12 mouse cellular contexts compared by ENCODE assay signal in genomic region chr8:50373790-50374189, GRCm38 (mm10).
"Had no signal": no experiment of that assay in that cellular context is flagged by ENCODE, and none has a peak within 500 bp of the region (broad histone marks: within the 10 kb centered on the region; RNA-seq: fewer than 3 reads in every experiment).

No protein-coding gene starts in this region.

- H3K4me3 ChIP-seq: limb, embryonic 15.5 days; liver, embryonic 13.5 days; lung, embryonic 15.5 days; midbrain, embryonic 13.5 days; neural tube, embryonic 13.5 days had no signal

- H3K4me2 ChIP-seq: limb, embryonic 15.5 days; liver, embryonic 13.5 days; lung, embryonic 15.5 days; midbrain, embryonic 13.5 days; neural tube, embryonic 13.5 days had no signal

- H3K27me3 ChIP-seq: limb, embryonic 15.5 days; liver, embryonic 13.5 days; lung, embryonic 15.5 days; midbrain, embryonic 13.5 days; neural tube, embryonic 13.5 days had no signal

- H3K4me1 ChIP-seq: limb, embryonic 15.5 days; liver, embryonic 13.5 days; lung, embryonic 15.5 days; midbrain, embryonic 13.5 days; neural tube, embryonic 13.5 days had no signal

- H3K9me3 ChIP-seq: limb, embryonic 15.5 days; liver, embryonic 13.5 days; lung, embryonic 15.5 days; midbrain, embryonic 13.5 days; neural tube, embryonic 13.5 days had no signal

- H3K9ac ChIP-seq: limb, embryonic 15.5 days; liver, embryonic 13.5 days; liver, postnatal 0 days; lung, embryonic 15.5 days; midbrain, embryonic 13.5 days; neural tube, embryonic 13.5 days had no signal

- H3K36me3 ChIP-seq: limb, embryonic 15.5 days; liver, embryonic 13.5 days; lung, embryonic 15.5 days; midbrain, embryonic 13.5 days; neural tube, embryonic 13.5 days had no signal

- H3K27ac ChIP-seq: limb, embryonic 15.5 days; liver, embryonic 13.5 days; lung, embryonic 15.5 days; midbrain, embryonic 13.5 days; neural tube, embryonic 13.5 days had no signal

- DNase-seq: kidney, adult 8-10 months; kidney, postnatal 25 days; layer of hippocampus, postnatal 36 days; liver, embryonic 13.5 days; liver, postnatal 0 days; right cerebral cortex, adult 18-20 months; right cerebral cortex, postnatal 25 days; thymus, postnatal 36 days had no signal

- ATAC-seq: liver, postnatal 0 days; midbrain, embryonic 13.5 days had no signal
